Mouse (Mus musculus) megakaryocyte-erythroid progenitor cell, adult 5 weeks (primary cell): ENCODE results near the gene Ebi3. TPM values are rescaled to one million over a fixed set of nuclear protein-coding genes. Genes with fewer than 3 reads are reported as not detected.

ENCODE experiments used
- polyA plus RNA-seq: library from polyadenylated mRNA; stranded (reverse); fragments of >175 nt; gene quantifications from 2 replicates; pipeline ENCODE4 v1.2.3, GENCODE M21; 2012

The Ebi3 gene
- 52.3 and 76.6 TPM in 2 replicates for polyA plus RNA-seq

DNA sequence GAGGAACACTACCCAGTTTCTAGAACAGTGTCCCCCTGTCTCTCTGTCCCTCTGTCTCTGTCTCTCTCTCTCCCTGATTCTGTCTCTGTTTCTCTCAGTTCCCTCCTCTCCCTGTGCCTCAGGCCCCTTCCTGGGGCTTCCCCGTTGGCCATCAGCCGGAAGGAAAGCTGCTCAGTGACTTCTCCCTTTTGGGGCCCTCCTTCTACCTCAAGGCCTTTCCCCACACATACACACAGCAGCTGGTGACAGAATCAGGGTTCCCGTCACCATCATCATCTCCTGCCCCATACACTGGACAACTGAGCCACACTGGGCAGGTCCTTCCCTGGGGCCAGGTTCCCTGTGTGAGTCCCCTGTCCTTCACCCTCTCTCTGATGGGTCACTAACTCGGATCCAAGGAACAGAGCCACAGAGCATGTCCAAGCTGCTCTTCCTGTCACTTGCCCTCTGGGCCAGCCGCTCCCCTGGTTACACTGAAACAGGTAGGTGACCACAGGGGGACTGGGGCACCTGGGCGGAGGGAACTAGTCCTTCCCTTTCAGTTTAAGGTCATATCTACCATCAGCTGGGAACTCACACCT, at the start of gene Ebi3:
Ebi3 (plus strand) TSS at position 194 of the 581 bp plus-strand sequence.

DNA sequence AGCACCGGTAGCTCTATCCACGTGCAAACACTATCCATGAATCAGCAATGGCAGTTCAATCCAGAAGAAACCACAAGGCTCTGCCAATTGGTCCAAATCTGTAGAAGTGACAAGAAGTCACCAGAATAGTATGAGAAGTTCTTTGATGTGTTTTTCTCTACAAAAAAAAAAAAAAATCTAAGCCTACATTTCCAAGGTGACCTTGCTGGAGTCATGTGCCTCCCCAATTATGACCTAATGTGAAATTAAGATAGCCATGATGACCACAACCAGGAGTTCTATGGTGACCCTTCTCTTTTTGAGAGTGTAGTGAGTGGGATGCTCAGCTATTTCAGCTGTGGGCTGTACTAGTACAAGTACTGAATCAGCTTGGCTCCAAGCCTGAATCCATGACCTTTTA, 3.0 kb upstream of the Ebi3 start, which contains the start of gene Zfp119b:
Zfp119b (minus strand) TSS at position 101 of the 400 bp plus-strand sequence.

DNA sequence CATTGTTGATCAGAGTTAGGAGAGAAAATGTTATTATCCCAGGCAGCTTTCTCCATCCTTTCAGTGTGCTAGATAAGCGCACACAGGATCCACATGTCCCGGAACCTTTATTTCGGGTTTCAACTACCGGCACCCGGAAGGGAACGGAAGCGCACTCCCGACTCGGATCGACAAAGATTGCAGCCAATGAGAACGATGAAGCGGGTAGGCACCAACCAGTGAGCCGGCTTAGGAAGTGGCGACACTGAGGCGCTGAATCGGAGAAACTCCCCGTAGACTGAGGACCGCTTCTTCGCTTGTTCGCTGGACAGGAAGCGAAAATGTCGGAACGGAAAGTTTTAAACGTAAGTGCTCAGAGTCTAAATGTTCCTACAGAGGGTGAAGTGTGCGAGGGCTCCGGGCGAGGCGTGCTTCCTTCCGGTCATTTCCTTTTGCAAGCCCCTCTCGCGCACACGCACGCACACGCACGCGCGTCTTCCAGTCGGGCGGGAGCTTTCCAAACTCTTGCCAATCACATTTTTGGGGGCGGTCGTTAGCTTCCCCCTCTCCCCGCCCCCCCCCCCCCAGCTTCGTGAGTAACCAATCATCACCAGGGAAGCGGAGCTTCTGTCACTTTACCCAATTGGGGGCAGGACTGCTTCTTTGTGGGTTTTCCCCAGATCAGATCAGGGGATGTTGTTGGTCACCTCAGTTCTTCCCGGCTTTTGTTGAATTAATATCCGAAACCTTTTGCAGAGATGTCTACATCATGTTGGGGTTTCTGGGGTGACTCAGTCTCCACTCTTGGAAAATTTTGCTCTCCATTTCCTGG, 6.7 kb downstream of the Ebi3 start, which contains the start of gene Yju2:
Yju2 (plus strand) TSS at position 182 of the 811 bp plus-strand sequence.

DNA sequence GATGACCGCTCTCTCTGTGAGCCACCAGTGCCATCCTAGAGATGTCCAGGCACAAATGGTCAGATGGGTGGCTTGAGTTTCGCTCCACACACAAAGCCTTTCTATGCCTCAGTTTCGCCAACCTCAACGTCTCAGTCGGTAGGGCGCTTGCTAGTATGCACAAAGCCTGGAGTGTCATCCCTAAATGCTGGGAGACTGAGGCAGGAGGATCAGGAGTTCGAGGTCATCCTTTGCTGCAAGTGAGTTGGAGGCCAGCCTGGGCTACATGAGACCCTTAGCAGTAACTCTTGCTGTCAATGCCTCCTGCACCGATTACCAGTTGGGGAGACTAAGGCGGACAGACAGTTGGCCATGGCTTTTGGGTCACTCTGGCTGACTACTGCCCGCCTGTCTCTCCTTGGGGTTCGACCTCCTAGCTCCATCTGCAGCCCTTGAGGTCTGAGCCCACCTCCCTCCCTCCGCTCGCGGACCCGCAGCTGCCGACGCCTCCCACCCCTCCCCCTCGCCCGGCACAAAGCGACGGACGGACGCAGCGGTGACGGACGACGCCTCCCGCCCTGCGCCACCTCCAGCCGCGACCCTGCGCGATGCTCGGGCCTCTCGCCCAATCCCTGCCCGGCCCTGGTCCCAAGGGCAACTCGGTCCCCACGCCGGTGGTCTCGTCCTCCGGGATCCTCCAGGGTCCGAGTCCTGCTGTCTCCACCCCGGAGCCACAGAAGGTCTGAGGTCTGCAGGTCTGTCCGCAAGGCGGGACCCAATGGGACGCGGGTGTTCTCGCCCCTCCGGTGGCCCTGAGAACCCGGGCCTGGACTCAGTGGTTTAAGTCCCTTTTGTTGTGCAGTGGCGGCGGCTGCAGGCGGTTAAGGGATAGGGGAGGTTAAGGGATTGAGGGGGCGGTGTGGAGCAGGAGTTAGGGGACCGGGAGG, 17.8 kb downstream of the Ebi3 start, which contains the start of gene Shd:
Shd (plus strand) TSS at position 502 of the 926 bp plus-strand sequence.

DNA sequence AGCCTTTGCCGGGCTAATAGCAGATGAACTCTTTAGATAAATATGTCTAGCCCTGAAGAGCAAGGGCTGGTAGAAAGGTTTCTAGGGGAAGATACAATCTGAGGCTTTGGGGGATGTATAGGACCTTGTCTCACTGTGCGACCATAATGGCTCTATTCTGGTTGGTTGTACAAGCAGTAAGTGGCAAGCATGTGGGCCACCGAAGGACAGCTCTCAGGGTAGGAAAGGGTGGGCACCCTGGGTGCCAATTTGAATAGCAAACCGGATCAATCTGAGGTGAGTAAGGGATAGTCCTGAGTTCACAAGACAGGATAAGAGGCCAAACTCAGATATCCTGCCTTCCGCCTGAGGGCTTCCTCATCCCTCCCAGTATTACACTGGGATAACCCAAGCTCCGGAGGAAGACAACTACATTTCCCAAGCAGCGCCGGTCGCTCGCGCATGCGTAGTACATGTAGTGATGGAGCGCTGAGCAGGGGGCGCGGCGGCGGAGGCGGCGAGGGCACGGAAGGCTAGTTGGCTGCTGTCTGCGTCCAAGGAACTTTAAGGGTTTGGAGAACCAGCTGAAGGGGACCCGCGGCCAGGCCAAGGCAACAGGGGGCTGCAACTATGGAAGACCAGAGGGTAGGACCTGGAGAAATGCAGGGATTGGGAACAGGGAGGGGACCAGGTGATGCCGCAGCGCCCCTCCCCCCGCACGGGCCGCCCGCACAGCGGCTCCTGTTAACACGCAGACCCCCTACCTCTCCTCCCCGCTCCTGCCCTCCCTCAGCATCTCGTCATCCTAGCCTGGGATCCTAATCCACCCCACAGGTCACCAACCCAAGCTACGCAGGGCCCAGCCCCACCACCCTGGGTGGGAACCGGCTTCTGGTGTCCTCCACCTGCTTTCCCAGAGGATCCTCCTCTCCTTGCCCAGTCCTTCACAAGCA, 33.9 kb downstream of the Ebi3 start, which contains the start of gene Fsd1:
Fsd1 (plus strand) TSS at position 480 of the 932 bp plus-strand sequence.

DNA sequence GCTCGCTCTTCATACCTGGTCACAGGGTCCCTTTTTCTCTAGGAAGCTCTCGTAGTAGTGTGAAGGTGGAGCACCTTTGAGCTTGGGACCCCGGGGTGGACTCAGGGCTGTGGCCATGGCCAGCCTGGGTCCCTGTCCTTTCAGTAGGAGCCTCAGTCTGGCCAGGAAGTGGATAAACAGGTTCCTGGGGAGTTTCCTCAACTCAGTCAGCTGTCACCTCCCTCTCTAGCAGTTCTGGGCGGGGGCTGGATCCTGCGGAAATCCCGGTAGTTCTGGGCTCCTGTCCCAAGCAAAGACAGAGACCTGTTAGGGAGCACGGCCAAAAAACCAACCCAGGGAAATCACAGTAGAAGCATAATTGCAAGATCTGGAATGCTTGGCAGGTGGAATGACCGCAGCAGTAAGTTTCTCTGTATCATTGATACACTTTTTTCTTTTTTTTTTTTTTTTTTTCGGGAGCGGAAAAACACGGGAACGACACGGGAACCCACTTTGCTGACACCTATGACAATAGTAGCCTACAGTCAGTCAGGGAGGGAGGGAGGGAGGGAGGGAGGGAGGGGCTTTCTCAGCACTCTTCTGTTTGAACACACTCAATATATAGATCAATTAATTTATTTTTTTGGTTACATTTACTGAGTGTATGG, 53.1 kb downstream of the Ebi3 start, which contains the start of the genes Stap2 and Mpnd:
Stap2 (minus strand) TSS at position 170 of the 647 bp plus-strand sequence.
Mpnd (plus strand) TSS at position 297 of the 647 bp plus-strand sequence.

Other genes with a start within 250 kb of the Ebi3 start
- gene Pot1b, start 240.0 kb upstream of the Ebi3 start, polyA plus RNA-seq: 1.8 and 2.0 TPM in 2 replicates
- 0.02 and 0.04 TPM in 2 replicates for gene Adgre4, start 202.7 kb upstream of the Ebi3 start, polyA plus RNA-seq
- gene Zfp119a, start 73.7 kb upstream of the Ebi3 start, polyA plus RNA-seq: 0.62 and 0.73 TPM in 2 replicates
- 2.9 and 3.5 TPM in 2 replicates for gene Zfp959, start 60.5 kb upstream of the Ebi3 start, polyA plus RNA-seq
- 0.31 and 0.32 TPM in 2 replicates for gene Zfp119b, start 3.1 kb upstream of the Ebi3 start, polyA plus RNA-seq
- gene Yju2, start 6.5 kb downstream of the Ebi3 start, polyA plus RNA-seq: 33.2 and 44.4 TPM in 2 replicates
- gene Shd, start 17.8 kb downstream of the Ebi3 start, polyA plus RNA-seq: 2.6 and 6.5 TPM in 2 replicates
- 0.13 TPM in 1 of 2 replicates, not detected in the other for gene Fsd1, start 33.9 kb downstream of the Ebi3 start, polyA plus RNA-seq
- 0.18 and 0.47 TPM in 2 replicates for gene Stap2, start 52.9 kb downstream of the Ebi3 start, polyA plus RNA-seq
- gene Mpnd, start 53.1 kb downstream of the Ebi3 start, polyA plus RNA-seq: 73.3 and 76.8 TPM in 2 replicates
- 88.5 and 88.9 TPM in 2 replicates for gene Sh3gl1, start 84.0 kb downstream of the Ebi3 start, polyA plus RNA-seq
- gene Chaf1a, start 87.8 kb downstream of the Ebi3 start, polyA plus RNA-seq: 52.5 and 116 TPM in 2 replicates
- 44.5 and 52.3 TPM in 2 replicates for gene Ubxn6, start 122.4 kb downstream of the Ebi3 start, polyA plus RNA-seq
- gene Hdgfl2, start 127.0 kb downstream of the Ebi3 start, polyA plus RNA-seq: 200 and 292 TPM in 2 replicates
- gene Plin4, start 157.2 kb downstream of the Ebi3 start, polyA plus RNA-seq: 0.02 TPM in 1 of 2 replicates, not detected in the other
- not detected in 2 replicates for gene Plin5, start 165.0 kb downstream of the Ebi3 start, polyA plus RNA-seq
- 42.7 and 91.2 TPM in 2 replicates for gene Lrg1, start 169.4 kb downstream of the Ebi3 start, polyA plus RNA-seq
- gene Sema6b, start 187.7 kb downstream of the Ebi3 start, polyA plus RNA-seq: 14.5 and 22.4 TPM in 2 replicates
- gene Tnfaip8l1, start 209.8 kb downstream of the Ebi3 start, polyA plus RNA-seq: 0.96 and 1.1 TPM in 2 replicates
- gene Mydgf, start 231.3 kb downstream of the Ebi3 start, polyA plus RNA-seq: 46.7 and 52.3 TPM in 2 replicates